Mouse (Mus musculus): ENCODE results near the gene Ppfia2.

The Ppfia2 gene

DNA sequence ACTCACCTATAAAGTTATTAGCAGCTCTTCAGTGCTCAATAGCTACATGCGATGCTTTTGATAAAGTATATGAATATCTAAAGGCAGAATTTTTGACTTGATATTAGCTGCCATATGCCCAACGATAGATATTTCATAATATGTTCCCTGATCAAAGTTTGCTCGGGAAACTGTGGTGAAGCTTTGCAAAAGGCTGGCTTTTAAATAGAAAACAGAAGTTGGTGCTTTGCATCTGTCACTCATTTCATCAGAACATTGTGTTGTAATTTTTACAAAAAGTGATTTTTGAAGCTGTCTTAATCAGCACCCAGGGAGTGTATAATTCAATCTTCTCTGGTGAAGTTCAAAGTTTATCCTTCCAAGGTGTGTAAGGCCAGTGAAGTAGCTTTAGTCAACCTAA, 195.1 kb downstream of the Ppfia2 start:
- no peak for DNase-seq (ENCODE audit: low spot score in 2 of 2)

DNA sequence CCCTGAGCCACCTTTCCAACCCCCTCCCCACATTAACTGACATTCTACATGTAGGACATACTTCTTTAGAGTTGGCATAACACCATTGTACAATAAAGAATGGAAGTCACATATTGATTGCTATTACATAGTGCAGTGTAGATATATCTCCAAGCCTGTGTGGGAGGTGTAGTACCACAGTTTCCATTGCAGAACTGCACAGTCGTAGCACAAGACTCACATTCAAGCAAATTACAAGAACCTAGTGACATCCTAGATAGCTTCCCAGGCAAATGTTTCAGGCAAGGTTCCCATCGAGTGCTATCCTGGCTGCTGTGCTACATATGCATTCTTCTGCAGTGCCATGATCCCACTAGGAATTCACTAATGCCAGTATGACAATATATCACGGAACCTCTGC, 200.0 kb downstream of the Ppfia2 start:
- no peak for DNase-seq (ENCODE audit: low spot score in 2 of 2)

DNA sequence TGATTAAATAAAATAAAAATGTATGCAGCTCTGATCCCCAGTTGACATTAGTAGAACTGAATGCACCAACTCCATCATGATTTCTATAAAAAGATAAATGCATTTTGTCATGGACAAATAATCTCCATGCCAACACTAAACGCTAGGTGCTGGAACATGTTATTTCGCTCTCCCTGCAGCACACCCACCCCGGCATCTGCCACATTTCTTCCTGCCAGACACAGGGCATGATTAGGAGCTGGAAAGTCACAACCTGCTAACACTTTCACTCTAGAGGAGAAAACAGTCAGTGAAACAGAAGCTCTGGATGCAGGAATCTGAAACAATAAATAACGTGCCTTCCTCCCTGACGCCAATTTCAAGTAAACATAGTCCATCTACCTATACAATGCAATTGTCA, 211.3 kb downstream of the Ppfia2 start:
- DNase-seq (ENCODE audit: low spot score in 2 of 2): peak in 1 of 2 experiments; percentile 34

DNA sequence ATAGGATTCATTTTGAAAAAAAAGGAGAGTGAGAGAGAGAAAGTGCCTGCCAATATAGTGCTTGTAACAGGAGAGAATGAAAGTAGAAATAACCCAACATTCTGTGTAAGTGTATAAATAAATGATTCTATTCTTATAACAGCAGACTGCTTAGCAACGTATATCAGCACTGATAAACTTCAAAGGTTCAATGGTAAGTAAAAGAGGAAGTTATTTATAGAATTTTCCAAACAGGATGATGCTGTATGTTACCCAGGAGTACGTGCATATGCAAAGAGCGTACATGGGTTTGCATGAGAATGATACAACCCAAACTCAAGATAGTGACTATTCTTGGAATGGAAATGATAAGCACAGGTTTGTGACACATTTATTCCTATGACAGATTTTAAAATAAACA, 215.4 kb downstream of the Ppfia2 start:
- DNase-seq (ENCODE audit: low spot score in 2 of 2): no peak

DNA sequence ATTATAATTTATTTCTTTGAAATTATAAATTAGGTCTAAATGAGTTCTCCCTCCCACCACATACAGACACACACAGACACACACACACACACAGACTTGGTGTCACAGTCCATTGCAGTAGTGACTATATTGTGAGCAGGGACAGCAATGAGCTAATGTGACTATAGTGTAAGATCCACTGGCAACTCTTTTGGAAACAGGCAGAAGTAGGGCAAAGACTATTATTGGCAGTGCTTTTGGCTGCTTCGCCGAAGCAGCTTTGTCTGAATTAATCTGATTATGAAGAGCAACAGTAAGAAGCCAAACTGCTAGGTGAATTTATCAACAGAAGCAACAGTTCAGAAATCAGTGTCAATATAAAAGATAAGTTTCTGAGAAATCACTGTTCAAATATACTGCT, 249.8 kb downstream of the Ppfia2 start:
- no peak for DNase-seq (ENCODE audit: low spot score in 2 of 2)

DNA sequence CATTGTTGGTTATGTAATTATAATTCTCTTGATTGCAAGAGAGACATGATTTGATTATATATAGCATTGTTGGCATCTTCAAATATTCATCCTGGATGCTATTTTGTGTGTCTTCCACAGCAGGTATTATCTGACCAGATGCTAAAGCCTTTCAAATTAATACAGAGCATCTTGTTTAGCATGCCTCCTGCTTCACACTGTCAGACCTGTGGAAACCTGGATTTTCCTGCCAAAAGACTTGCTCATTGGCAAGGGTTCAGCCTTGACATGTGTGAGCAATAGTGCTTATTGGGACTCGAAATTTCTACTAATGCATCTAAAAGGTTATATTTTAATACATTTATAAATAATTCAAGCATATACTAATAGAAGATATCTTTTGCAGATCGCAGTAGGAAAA, 262.1 kb downstream of the Ppfia2 start:
- no peak for DNase-seq (ENCODE audit: low spot score in 2 of 2)

DNA sequence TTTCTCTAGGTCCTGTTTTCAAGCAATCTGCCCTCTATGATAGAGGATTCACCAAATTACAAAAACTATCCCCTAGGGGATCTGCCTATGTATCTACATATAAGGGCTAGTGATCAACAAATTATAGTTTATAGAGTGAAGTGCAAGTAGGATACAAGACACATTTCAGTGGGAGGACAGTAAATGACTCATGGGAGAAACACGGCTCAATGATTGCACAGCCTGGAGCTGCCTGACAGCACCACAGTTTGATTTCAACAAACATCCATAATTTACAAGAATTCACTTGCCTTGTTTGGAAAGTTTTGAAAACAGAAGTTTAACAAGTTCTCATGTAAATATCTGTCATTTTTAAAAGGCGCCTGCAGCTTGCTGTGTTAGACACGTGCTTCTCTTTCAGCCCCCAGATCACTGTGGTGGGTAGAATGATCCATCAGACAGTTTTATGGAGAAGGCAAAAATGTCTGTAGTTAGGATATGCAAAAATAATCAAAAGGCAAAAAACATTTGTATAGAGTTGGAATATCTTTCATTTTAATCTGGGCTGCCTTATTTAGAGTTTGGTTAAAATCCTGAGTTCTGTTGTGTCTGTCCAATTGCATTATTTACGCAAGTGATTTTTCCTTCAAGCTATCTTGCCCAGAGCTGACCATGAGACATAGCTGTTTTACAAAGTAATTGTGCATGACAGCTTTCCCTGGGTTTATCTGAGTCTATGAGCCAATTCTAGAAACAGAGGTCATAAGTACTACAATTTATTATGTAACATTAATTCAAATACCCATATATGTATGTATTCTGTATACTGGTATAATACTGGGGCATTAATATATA, 266.3 kb downstream of the Ppfia2 start:
- DNase-seq (ENCODE audit: low spot score in 2 of 2): no peak

DNA sequence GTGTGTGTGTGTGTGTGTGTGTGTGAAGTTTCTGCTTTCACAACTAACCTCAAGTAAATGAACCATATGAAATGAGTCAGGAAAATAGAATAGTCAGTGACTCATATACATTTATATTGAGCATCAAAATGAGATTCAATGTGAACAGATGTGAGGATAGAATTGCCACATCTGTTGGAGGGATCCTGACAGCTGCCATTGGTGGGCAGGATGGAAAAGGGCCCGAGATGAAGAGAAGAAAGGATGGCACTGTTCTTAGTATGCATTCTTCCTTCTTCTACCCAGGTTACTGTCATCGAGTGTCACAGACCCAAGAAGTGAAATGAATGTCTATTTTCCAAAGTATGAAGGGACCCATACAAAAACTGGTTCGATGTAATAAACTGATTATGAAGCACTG, 268.1 kb downstream of the Ppfia2 start:
- DNase-seq (ENCODE audit: low spot score in 2 of 2): no peak

DNA sequence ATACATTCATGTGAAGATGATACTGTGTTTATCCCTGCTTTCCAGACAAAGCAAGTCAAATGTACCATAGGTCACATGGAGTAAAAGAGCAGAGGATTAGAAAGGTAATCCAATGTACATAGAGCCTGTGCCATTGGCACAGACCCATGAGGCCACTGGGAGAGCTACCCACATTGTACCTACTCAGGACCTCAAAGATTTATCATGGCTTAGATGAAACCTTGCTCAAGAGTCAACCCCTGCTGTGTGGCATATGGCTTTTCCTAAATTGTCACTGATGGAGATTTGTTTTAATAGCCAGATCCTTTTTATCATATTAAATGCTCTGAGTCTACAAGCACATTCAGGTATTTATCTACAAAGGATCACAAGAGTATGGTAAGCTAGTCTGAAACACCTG, 274.8 kb downstream of the Ppfia2 start:
- DNase-seq (ENCODE audit: low spot score in 2 of 2): no peak

DNA sequence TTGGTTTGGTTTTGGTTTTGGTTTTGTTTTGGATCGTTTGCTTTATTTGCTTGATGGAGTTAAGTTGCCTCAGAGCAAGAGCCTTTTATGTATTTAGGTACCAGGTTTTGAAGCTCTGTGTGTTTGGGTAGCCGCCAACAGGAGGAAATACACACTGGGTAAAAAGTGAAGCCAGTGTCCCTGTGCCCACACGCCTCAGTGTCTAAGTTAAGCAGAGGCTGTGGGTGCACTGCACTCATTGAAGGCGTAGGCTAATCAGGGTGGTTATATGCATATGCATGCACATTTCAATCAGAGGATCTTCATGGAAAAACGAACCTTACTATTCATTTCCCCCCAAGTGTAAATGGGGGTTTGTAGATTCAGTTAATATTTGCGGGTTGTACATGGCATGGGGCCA, 290.9 kb downstream of the Ppfia2 start:
- peak; percentile 63 to 87 for DNase-seq (ENCODE audit: low spot score in 2 of 2)

DNA sequence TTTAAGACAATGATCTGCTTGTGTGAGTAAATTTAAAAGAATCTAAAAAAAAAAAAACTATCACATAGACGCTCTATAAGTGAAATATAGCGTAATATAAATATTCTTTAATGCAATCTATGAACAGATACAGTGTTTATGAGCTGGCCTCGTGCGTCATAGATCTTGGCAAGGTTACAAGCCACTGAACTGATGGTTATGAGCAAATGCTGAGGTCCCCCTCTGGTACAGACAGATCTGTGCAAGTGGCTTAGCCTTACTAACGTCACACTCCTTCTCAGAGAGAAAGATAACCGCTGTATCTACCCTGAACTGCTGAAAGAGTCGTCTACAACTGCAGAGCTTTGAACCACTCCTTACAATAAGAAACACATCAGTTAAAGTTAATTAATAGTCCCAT, 293.6 kb downstream of the Ppfia2 start:
- no peak for DNase-seq (ENCODE audit: low spot score in 2 of 2)

DNA sequence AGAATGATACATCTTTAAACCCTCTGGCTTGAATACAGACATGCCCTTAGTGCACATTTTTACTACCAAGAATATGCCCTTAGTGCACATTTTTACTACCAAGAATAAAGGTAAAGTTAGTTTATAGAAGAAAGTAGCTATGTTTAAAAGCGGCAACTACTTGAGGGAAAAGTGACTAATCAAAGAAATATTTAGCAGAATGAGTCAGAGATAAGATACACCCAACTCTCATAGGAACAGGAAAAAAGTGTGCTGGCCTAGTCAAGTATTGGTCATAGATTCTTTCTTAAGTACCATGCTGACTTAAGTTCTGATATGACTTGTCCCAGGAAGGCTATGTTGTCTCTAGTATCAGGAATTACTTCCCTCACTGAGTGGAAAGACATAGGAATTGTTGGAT, 305.4 kb downstream of the Ppfia2 start:
- no peak for DNase-seq (ENCODE audit: low spot score in 2 of 2)

DNA sequence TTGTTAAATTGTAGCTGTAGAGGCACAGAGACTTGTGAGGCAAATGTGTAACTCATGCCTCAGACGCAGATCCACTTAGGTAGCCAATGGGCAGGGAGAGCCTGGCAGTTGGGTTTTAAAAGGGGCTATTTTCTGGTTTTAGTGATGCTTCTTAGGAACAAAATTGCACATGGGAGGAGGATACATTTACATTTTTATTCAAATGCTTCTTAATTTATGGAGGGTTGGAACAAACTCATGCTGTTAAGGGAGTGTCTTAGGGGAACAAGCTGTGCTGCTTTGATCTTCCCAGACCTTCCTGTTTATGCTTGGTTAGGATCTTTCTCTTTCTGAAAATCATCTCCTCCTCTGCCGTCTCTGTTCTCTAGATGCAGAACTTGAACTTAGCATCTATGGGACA, 345.3 kb downstream of the Ppfia2 start:
- peak in 1 of 2 experiments; percentile 9 for DNase-seq (ENCODE audit: low spot score in 2 of 2)

DNA sequence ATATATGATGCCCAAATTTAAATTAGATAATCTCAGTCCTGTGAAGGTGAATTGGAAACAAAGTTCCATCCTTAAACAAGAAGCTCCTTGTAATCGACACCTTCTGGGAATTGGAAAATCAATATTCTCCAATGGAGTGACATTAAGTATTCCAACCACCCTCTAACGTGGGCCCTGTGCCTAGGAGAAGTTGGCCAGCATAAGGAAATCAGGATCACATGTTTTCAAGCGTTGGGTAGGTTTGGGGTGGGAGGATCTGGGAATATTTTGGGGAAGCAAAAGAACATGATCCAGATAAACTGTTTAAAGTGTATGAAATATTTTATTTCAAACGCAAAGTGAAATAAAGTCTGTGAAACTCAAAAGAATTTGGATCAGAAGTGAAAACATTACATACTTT, 348.2 kb downstream of the Ppfia2 start:
- DNase-seq (ENCODE audit: low spot score in 2 of 2): no peak

DNA sequence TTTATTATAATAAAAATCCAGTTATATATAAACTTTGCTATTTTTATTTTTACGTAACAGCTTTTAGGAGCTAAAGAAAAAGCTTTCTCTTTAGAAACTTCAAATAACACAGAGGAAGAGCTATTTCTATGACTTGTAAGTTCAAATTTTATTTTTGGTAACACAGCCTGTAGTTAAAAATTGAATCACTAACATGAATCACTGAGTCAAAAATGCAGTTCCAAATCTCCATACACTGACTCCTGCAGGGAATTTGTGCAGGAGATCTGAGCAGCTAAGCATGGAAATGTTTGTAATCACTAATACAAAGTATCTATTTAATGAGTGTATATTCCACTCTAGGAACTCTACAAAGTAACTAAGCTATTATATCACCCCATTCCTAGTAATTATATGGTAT, 354.1 kb downstream of the Ppfia2 start:
- DNase-seq (ENCODE audit: low spot score in 2 of 2): no peak

DNA sequence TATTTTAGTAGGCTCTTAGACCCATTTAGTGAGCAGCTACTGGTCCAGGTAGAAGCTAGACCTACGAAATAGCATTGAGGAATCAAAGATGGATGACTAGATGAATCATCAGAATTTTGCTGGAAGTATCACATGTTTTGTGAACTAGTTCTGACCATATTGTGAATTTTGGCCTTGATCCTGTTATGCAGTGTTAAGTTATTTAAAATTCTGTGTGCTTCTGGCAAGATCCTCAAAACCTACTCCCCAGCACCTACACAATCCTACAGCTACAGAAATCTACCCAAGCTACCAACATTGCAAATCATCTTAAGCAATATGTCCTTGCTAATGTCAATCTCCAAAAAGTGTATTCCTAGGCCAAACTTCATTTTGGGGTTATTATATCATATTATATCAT, 368.3 kb downstream of the Ppfia2 start:
- DNase-seq (ENCODE audit: low spot score in 2 of 2): no peak

DNA sequence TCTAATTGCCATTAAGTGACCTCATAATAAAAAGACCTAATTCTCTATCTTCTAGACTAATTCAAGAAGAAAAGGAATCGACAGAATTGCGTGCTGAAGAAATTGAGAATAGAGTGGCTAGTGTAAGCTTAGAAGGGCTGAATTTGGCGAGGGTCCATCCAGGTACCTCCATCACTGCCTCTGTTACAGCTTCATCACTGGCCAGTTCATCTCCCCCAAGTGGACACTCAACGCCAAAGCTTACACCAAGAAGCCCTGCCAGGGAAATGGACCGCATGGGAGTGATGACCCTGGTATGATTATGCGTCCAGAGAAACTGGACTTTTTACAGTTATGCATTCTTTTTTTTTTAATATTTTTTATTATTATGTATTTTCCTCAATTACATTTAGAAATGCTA, 388.0 kb downstream of the Ppfia2 start:
- DNase-seq (ENCODE audit: low spot score in 2 of 2): no peak

DNA sequence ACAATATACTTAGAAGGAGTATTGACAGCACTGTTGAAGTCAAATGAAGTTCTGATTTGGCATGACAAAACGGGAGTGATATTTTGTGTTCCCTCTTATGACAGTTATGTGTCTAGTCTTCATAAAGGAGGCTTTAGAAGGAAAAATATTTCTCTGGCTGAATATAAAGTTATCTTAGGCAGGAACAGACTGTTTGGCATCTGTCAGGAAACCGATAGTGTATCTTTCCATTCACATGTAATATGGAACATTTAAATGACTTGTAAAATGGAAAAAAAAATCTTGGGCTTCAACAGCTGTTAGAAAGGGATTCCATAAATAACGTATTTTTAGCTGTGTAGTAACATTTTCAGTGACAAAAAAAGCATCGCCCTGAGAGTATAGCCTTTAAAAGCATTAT, 400.1 kb downstream of the Ppfia2 start:
- no peak for DNase-seq (ENCODE audit: low spot score in 2 of 2)

DNA sequence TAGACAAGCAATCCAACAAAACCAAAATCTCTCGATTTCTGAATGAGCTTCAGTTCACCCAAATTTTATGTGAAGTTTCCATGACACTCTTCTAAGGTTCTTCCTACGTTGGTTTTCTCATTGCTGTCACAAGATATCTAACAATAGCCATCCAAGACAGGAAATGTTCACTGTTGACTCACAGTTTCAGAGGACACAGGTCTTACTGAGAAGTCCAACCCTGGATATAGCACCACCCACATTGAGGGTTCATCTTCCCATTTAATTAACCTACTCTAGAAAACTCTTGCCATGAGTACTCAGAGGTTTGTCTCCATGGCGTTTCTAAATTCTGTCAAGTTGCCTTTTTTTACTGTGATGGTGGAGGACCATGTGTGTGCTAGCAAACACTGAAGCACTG, 401.7 kb downstream of the Ppfia2 start:
- no peak for DNase-seq (ENCODE audit: low spot score in 2 of 2)

DNA sequence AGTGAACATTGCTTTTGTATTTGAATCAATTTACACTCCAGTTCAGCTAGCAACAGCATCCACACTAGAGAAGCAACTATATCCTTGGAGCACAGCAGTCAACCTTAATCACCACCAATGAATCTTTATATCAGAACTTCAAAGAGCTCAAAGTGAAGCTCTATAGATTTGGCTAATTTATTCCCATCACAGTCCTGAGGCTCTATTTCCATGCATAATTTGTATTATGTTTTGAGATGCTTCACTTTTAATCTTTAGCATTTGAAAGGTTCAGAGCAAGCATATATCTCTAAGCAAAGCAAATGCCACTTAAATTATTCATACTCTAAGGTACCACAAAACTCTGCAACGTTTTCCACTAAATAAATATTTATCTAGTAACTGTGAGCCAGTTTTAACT, 402.6 kb downstream of the Ppfia2 start:
- DNase-seq (ENCODE audit: low spot score in 2 of 2): no peak

DNA sequence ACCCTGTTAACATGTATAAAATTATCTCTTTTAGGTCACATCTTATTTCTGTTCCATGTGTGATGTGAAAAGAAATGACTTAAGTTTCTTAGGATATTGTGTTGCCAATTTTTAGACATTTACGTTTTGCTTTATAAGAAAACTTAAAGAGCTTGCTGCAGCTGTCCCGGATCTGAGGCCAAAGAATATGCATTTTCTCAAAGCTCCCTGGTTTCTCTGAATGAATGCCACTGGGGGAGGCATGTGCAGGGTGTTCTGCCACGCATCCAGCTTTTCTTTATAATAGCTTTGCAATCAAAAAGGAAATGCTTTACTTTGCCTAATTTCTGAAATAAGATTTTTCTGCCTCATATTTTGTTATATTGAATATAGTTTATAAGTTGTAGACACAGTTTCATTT, 411.2 kb downstream of the Ppfia2 start:
- peak in 1 of 2 experiments; percentile 9 for DNase-seq (ENCODE audit: low spot score in 2 of 2)

DNA sequence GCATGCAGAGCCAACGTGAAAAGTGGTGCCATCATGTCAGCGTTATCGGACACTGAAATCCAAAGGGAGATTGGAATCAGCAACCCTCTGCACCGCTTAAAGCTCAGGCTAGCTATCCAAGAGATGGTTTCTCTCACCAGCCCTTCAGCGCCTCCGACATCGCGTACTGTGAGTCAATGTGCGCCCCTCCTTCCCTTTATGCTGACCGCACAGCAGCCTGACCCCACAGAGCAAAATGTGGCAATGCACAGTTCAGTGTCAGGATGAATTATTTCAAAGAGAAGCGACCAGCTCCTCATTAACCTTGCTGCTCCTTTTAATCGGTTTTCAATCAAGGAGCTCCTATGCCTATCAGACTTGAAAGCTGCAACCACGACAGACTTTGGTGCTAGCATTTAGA, 426.2 kb downstream of the Ppfia2 start:
- DNase-seq (ENCODE audit: low spot score in 2 of 2): no peak

DNA sequence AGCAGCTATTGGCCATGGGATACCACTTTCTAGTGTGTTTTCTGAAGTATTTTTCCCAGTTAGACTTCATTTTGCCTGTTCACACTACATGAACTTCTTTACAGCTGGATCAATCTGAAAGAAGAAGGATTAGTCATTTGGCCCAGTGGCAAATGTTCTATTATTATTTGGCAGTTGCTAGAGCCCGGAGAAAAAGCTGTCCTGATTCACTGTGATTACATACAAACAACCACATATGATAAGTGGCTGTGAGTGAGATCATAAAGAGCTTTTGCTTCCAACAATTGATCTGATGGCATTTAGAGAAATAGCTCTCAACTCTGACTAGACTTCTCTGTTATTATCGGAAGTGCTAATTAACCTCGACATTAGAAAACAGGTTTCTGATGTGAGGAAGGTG, 440.0 kb downstream of the Ppfia2 start:
- no peak for DNase-seq (ENCODE audit: low spot score in 2 of 2)

DNA sequence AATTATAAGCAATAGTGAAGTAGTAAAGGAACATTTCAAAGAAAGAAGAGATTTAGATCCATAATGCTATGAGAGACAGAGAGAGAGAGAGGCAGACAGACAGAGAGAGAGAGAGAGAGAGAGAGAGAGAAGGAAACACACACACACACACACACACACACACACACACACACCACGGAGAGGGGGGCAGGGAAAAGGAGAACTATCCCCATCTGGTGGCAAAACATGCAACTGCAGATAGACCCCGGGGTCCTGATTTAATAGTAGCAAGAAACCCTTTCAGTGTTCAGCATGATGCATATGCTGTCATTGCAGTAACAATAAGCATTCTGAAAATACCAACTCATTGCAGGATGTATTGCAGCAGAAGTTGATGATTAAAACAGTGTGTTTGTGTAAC, 442.9 kb downstream of the Ppfia2 start:
- no peak for DNase-seq (ENCODE audit: low spot score in 2 of 2)
